Mouse (Mus musculus) stomach, adult 2 months (tissue): ENCODE data around the gene Tubg2. TPM values are rescaled to one million over a fixed set of nuclear protein-coding genes. Genes with fewer than 3 reads are reported as not detected.

Experiments used
- polyA plus RNA-seq: library from polyadenylated mRNA; depleted of rRNA; stranded (reverse); fragments of >200 nt; gene quantifications from 2 replicates; pipeline ENCODE4 v1.2.3, GENCODE M21; 2012; rRNA removed

Tubg2 gene
- 2.2 and 2.7 TPM in 2 replicates for polyA plus RNA-seq

GRCm38 (mm10) chr11:101155728-101156371, at the start of gene Tubg2:
Gene Tubg2 (plus strand): TSS chr11:101155907.

DNA sequence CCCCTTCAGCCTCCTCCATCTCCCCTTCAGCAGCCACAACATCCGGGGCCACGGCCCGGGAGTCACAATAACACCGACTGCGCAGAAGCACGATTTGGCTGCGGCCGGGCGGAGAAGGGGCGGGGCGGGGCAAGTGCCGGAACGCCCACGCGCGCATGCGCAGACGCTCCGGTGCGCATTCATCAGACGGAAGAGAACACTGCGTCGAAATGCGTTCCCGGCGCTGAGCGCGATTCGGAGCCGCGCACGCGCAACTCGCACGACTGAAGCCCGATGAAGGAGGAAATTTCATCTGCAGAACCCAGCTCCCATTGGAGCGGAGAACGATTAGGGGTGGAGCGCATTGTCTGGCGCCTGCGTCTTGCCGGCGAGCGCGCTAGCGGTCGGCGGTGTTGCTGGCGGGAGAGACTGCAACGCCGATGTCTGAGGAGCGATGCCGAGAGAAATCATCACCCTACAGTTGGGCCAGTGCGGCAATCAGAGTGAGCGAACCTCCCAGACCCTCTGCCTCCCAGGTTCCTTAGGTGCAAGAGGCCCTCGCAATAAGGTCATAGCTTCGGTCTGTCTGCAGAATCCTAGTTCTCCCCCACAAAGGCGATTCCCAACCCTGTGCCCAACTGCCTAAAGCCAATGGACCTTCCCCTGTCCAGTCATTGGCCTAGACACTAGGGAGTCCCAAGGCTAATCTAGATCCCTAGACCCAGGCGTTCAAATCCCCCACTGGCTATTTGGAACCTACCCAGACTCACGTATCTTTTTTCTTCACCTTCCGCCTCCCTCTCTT, 35.8 kb upstream of the Tubg2 start, which contains the start of the genes Retreg3 and Tubg1:
Retreg3 (minus strand) TSS at position 133 of the 784 bp plus-strand sequence.
Tubg1 (plus strand) TSS at position 178 of the 784 bp plus-strand sequence.

GRCm38 (mm10) chr11:101170354-101170810, 14.7 kb downstream of the Tubg2 start, which contains the start of gene Cntnap1:
Gene Cntnap1 (plus strand): TSS chr11:101170523.

DNA sequence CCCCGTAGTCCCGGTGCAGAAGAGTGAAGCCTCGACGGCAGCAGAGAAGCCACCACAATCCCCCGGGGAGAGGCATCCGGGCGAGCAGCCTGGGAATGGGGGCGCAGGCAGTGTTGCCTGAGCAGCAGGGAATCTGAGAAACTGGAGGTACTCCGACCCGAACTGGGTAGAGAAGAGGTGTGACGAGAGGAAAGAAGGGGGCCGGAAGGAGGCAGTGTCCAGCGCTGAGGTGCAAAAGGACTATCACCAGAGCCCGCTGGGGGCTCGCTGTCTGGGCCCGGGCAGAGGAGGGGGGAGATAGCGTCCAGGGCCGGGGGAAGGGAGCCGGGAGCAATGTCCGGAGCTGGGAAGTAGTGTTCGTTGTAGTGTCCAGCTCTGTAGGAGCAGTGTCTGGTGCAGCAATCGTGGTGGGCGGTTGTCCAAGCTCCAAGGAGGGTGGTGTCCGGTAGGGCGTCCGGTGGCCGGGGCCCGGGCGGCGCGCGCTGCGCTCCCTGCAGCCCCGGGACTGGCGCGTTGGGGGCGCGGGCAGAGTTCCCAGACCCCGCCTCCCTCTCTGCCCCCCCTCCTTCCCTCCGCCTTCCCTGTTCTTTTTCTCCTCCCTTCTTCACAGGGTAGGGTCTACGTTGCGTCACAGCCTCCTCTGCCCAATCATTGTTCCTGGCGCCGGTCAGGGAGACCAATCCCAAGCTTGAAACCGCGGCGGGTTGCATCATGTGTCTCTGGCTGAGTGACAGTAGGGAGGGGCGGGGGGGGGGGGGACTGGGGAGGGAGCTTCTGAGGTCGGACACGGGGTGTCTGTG, 15.3 kb downstream of the Tubg2 start, which contains the start of gene Plekhh3:
Plekhh3 (minus strand) TSS at position 541 of the 800 bp plus-strand sequence.

GRCm38 (mm10) chr11:101174851-101175628, 19.3 kb downstream of the Tubg2 start, which contains the start of gene Ccr10:
Gene Ccr10 (minus strand): TSS chr11:101175443.

Other genes starting within 250 kb of the Tubg2 start
- gene Stat3, start 216.4 kb upstream of the Tubg2 start, polyA plus RNA-seq: 31.8 and 35.5 TPM in 2 replicates
- 51.6 and 78.4 TPM in 2 replicates for gene Cavin1, start 185.0 kb upstream of the Tubg2 start, polyA plus RNA-seq
- gene Atp6v0a1, start 146.5 kb upstream of the Tubg2 start, polyA plus RNA-seq: 46.3 and 53.1 TPM in 2 replicates
- gene Naglu, start 85.9 kb upstream of the Tubg2 start, polyA plus RNA-seq: 19.1 and 22.4 TPM in 2 replicates
- gene Hsd17b1, start 77.5 kb upstream of the Tubg2 start, polyA plus RNA-seq: 0.17 and 0.28 TPM in 2 replicates
- gene Coasy, start 73.3 kb upstream of the Tubg2 start, polyA plus RNA-seq: 21.0 and 26.1 TPM in 2 replicates
- 30.3 and 32.5 TPM in 2 replicates for gene Mlx, start 68.6 kb upstream of the Tubg2 start, polyA plus RNA-seq
- gene Psmc3ip, start 60.5 kb upstream of the Tubg2 start, polyA plus RNA-seq: 0.12 and 0.17 TPM in 2 replicates
- 22.6 and 22.7 TPM in 2 replicates for gene Retreg3, start 36.0 kb upstream of the Tubg2 start, polyA plus RNA-seq
- 8.8 and 9.5 TPM in 2 replicates for gene Tubg1, start 36.0 kb upstream of the Tubg2 start, polyA plus RNA-seq
- gene Cntnap1, start 14.6 kb downstream of the Tubg2 start, polyA plus RNA-seq: 2.1 and 3.0 TPM in 2 replicates
- 48.6 and 67.7 TPM in 2 replicates for gene Plekhh3, start 15.4 kb downstream of the Tubg2 start, polyA plus RNA-seq
- gene Ccr10, start 19.5 kb downstream of the Tubg2 start, polyA plus RNA-seq: 0.55 TPM in 1 of 2 replicates, not detected in the other
- 9.5 and 10.8 TPM in 2 replicates for gene Ezh1, start 70.6 kb downstream of the Tubg2 start, polyA plus RNA-seq
- 28.0 and 40.4 TPM in 2 replicates for gene Ramp2, start 90.1 kb downstream of the Tubg2 start, polyA plus RNA-seq
- 72.1 and 77.8 TPM in 2 replicates for gene Vps25, start 97.8 kb downstream of the Tubg2 start, polyA plus RNA-seq
- gene Wnk4, start 104.7 kb downstream of the Tubg2 start, polyA plus RNA-seq: 11.2 TPM in 2 replicates
- gene Cntd1, start 123.1 kb downstream of the Tubg2 start, polyA plus RNA-seq: 0.04 and 0.05 TPM in 2 replicates
- 322 and 371 TPM in 2 replicates for gene Coa3, start 123.2 kb downstream of the Tubg2 start, polyA plus RNA-seq
- gene Becn1, start 146.4 kb downstream of the Tubg2 start, polyA plus RNA-seq: 45.6 and 56.4 TPM in 2 replicates
- 15.1 and 19.9 TPM in 2 replicates for gene Psme3, start 160.3 kb downstream of the Tubg2 start, polyA plus RNA-seq
- gene Aoc2, start 169.2 kb downstream of the Tubg2 start, polyA plus RNA-seq: 2.2 and 2.3 TPM in 2 replicates
- 10.8 and 13.3 TPM in 2 replicates for gene Aoc3, start 174.7 kb downstream of the Tubg2 start, polyA plus RNA-seq
- gene G6pc, start 211.7 kb downstream of the Tubg2 start, polyA plus RNA-seq: not detected in 2 replicates